Mouse (Mus musculus): ENCODE measurements around the gene Scd2. TPM values are rescaled to one million over a fixed set of nuclear protein-coding genes. Genes with fewer than 3 reads are reported as not detected.
"Not testable (repeated sequence)": the region's sequence is repeated elsewhere in the genome, so short reads cannot be mapped to it uniquely, and the experiment has no call there.

Scd2 gene
- polyA plus RNA-seq, 1 experiment from 2014 or later: 298 TPM

DNA sequence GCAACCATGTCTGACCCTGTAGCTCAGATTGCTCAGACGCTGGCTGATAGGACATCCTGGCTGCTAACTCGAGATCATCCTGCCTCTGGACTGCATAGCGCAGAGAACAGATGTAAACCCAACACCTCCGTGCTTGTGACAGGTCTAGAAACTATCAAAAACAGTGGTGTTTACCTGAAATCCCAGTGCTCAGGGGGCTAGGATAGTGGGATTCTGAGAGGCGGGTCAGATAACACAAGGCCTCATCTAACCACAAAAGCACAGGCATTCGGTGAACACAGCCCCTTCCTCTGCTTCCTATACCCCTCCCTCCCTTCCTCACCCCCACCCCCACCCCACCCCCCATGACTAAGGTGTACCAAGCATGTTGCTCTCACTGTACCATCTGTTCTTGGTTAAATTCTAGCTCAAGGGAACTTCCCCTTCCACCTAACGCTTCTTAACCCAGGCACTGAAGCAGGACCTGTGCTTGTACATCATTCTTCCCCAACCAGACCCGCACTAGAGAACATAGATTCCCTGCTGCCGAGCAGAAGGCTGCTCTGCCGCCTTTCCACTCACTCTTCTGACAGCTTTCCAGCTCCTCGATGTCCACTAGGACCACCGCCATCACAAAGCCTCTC is 41.4 kb upstream of the Scd2 start:
- ATAC-seq (replicated peaks; ENCODE audit: insufficient number of reproducible peaks, low FRiP score, low TSS enrichment, low read depth) (no peak), DNase-seq (ENCODE audit: low spot score) (peak; percentile 31)
- no peak overlapping the region for H3K4me3 ChIP-seq (ENCODE audit: low read depth, low read length)
- no peaks in the 10 kb centered on the region; the same call in 1 of the 2 replicates for H3K4me1 ChIP-seq (ENCODE audit: control insufficient read depth, insufficient read depth, low read length)
- 63% methylated on average over 12 of the region's 12 CpGs for WGBS
- H3K27ac ChIP-seq (replicated peaks; ENCODE audit: low read depth, low read length): no peak overlapping the region
- no peak overlapping the region for H3K9ac ChIP-seq (replicated peaks; ENCODE audit: low read length)
- H3K36me3 ChIP-seq (replicated peaks; ENCODE audit: control insufficient read depth, insufficient read depth, low read depth, low read length): no peaks in the 10 kb centered on the region
- no peaks in the 10 kb centered on the region for H3K9me3 ChIP-seq (replicated peaks; ENCODE audit: control insufficient read depth, low read length)
- no peak overlapping the region for H3K4me2 ChIP-seq (ENCODE audit: low read depth, low read length)
- no peaks in the 10 kb centered on the region for H3K27me3 ChIP-seq (ENCODE audit: control insufficient read depth, insufficient read depth, low read length)

DNA sequence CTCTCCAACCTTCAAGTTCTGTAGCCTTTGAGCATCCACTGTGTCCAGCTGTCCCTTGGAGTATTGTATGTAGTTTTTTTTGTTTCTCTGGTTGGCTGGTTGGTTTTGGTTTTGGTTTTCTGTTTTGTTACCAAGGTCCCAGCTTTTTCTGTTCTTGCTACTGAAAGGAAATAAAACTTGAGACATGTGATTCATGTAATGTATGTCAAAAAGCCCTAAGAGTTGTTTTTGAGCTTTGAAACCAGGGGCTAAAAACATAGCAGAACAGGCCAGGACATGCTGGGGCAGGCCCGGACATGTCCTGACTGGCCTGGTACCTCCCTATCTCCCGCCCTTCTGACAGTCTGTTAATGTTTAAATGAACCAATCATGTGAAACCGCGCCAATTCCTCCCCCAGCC is 39.4 kb upstream of the Scd2 start:
- H3K4me2 ChIP-seq (ENCODE audit: low read depth, low read length); H3K27me3 ChIP-seq (ENCODE audit: control insufficient read depth, insufficient read depth, low read length); H3K9ac ChIP-seq (replicated peaks; ENCODE audit: low read length); H3K4me1 ChIP-seq (ENCODE audit: control insufficient read depth, insufficient read depth, low read length); H3K4me3 ChIP-seq (ENCODE audit: low read depth, low read length); H3K9me3 ChIP-seq (replicated peaks; ENCODE audit: control insufficient read depth, low read length); H3K27ac ChIP-seq (replicated peaks; ENCODE audit: low read depth, low read length); DNase-seq (ENCODE audit: low spot score); ATAC-seq (replicated peaks; ENCODE audit: insufficient number of reproducible peaks, low FRiP score, low TSS enrichment, low read depth); H3K36me3 ChIP-seq (replicated peaks; ENCODE audit: control insufficient read depth, insufficient read depth, low read depth, low read length): not testable (repeated sequence)
- 93% methylated on average over 4 of the region's 4 CpGs for WGBS

GRCm38 (mm10) chr19:44257377-44257966 is 36.0 kb upstream of the Scd2 start:
- Histone ChIP-seq H3K27ac (replicated peaks; ENCODE audit: low read depth, low read length) (no peak overlapping the region), H3K27me3 (ENCODE audit: control insufficient read depth, insufficient read depth, low read length) (no peaks in the 10 kb centered on the region), H3K36me3 (replicated peaks; ENCODE audit: control insufficient read depth, insufficient read depth, low read depth, low read length) (no peaks in the 10 kb centered on the region), H3K4me2 (ENCODE audit: low read depth, low read length) (no peak overlapping the region), H3K4me3 (ENCODE audit: low read depth, low read length) (no peak overlapping the region), H3K9ac (replicated peaks; ENCODE audit: low read length) (no peak overlapping the region), H3K9me3 (replicated peaks; ENCODE audit: control insufficient read depth, low read length) (no peaks in the 10 kb centered on the region), H3K4me1 (ENCODE audit: control insufficient read depth, insufficient read depth, low read length) (no peaks in the 10 kb centered on the region)
- DNase-seq (ENCODE audit: low spot score) (no peak), ATAC-seq (replicated peaks; ENCODE audit: insufficient number of reproducible peaks, low FRiP score, low TSS enrichment, low read depth) (no peak)
- 88% methylated on average over 13 of the region's 13 CpGs for WGBS

DNA sequence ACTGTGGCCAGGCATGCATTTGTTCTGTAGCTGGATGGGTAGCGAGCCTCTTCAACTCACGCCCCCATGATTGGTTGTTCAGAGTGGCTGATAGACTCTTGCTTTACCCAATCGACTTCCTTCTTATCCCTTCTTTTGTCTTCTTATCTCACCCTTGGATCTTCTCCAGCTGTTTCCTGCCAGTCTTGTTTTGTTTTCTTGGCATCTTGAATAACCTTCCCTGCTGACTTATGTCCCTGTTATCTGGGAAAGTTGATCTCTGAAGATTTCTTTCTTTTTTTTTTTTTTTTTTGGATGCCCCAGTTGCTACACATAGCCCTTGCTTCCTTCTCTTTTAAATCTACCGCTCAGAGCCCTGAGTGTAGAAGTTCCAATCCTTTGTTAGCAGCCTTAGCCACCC is 34.0 kb upstream of the Scd2 start:
- H3K4me1 ChIP-seq (ENCODE audit: control insufficient read depth, insufficient read depth, low read length): no peaks in the 10 kb centered on the region
- H3K4me3 ChIP-seq (ENCODE audit: low read depth, low read length): no peak overlapping the region
- no peaks in the 10 kb centered on the region for H3K27me3 ChIP-seq (ENCODE audit: control insufficient read depth, insufficient read depth, low read length)
- no peak for ATAC-seq (replicated peaks; ENCODE audit: insufficient number of reproducible peaks, low FRiP score, low TSS enrichment, low read depth)
- H3K9ac ChIP-seq (replicated peaks; ENCODE audit: low read length): no peak overlapping the region
- 67% methylated on average over 4 of the region's 4 CpGs for WGBS
- H3K9me3 ChIP-seq (replicated peaks; ENCODE audit: control insufficient read depth, low read length): no peaks in the 10 kb centered on the region
- H3K4me2 ChIP-seq (ENCODE audit: low read depth, low read length): no peak overlapping the region
- no peak for DNase-seq (ENCODE audit: low spot score)
- no peaks in the 10 kb centered on the region for H3K36me3 ChIP-seq (replicated peaks; ENCODE audit: control insufficient read depth, insufficient read depth, low read depth, low read length)
- no peak overlapping the region for H3K27ac ChIP-seq (replicated peaks; ENCODE audit: low read depth, low read length)

DNA sequence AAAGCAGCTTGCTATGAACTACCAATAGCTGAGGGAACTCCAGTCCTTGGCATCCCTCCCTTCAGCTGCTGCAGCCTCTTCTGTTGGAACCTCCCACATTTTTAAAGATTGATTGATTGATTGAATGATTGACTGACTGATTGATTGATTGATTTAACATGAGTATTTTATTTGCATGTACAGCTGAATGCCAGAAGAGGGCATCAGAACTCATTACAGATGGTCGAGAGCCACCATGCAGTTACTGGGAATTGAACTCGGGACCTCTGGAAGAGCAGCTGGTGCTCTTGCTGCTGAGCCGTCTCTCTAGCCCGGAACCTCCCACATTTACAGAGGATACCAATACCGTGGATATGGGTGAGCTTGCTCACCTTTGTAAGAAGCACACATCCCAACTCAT is 33.0 kb upstream of the Scd2 start:
- WGBS: 84% methylated on average over 5 of the region's 5 CpGs

DNA sequence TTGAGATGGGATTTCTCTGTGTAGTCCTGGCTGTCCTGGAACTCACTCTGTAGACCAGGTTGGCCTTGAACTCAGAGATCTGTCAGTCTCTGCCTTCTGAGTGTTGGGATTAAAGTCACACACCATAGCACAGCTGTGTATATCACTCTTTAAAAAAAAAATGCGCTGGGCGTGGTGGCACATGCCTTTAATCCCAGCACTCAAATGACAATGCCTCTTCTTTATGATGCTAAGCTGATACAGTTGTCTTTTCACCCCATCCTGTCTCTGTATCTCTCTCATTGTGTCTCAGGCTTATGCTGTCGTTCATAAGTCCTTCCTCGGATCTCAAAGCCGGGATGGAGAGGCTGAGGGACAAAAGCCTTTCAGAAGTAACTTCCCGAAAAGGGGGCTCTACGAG is 31.7 kb upstream of the Scd2 start:
- Histone ChIP-seq H3K9ac (replicated peaks; ENCODE audit: low read length) (no peak overlapping the region), H3K4me2 (ENCODE audit: low read depth, low read length) (no peak overlapping the region), H3K27me3 (ENCODE audit: control insufficient read depth, insufficient read depth, low read length) (no peaks in the 10 kb centered on the region), H3K27ac (replicated peaks; ENCODE audit: low read depth, low read length) (no peak overlapping the region), H3K4me1 (ENCODE audit: control insufficient read depth, insufficient read depth, low read length) (no peaks in the 10 kb centered on the region), H3K4me3 (ENCODE audit: low read depth, low read length) (no peak overlapping the region), H3K9me3 (replicated peaks; ENCODE audit: control insufficient read depth, low read length) (no peaks in the 10 kb centered on the region), H3K36me3 (replicated peaks; ENCODE audit: control insufficient read depth, insufficient read depth, low read depth, low read length) (no peaks in the 10 kb centered on the region)
- no peak for ATAC-seq (replicated peaks; ENCODE audit: insufficient number of reproducible peaks, low FRiP score, low TSS enrichment, low read depth)
- no peak for DNase-seq (ENCODE audit: low spot score)
- 80% methylated on average over 7 of the region's 7 CpGs for WGBS

More for the DNA sequence above, 33.0 kb upstream of the Scd2 start:
- H3K36me3 ChIP-seq (replicated peaks; ENCODE audit: control insufficient read depth, insufficient read depth, low read depth, low read length): no peaks in the 10 kb centered on the region
- no peak for DNase-seq (ENCODE audit: low spot score)
- no peaks in the 10 kb centered on the region for H3K9me3 ChIP-seq (replicated peaks; ENCODE audit: control insufficient read depth, low read length)
- H3K4me3 ChIP-seq (ENCODE audit: low read depth, low read length): no peak overlapping the region
- no peak for ATAC-seq (replicated peaks; ENCODE audit: insufficient number of reproducible peaks, low FRiP score, low TSS enrichment, low read depth)
- no peaks in the 10 kb centered on the region for H3K4me1 ChIP-seq (ENCODE audit: control insufficient read depth, insufficient read depth, low read length)
- no peaks in the 10 kb centered on the region for H3K27me3 ChIP-seq (ENCODE audit: control insufficient read depth, insufficient read depth, low read length)
- H3K27ac ChIP-seq (replicated peaks; ENCODE audit: low read depth, low read length): no peak overlapping the region
- H3K9ac ChIP-seq (replicated peaks; ENCODE audit: low read length): no peak overlapping the region
- H3K4me2 ChIP-seq (ENCODE audit: low read depth, low read length): no peak overlapping the region

- 82% methylated on average over 3 of the region's 3 CpGs for WGBS
- Histone ChIP-seq H3K36me3 (replicated peaks; ENCODE audit: control insufficient read depth, insufficient read depth, low read depth, low read length) (no peaks in the 10 kb centered on the region), H3K4me3 (ENCODE audit: low read depth, low read length) (no peak overlapping the region)
Observed at GRCm38 (mm10) chr19:44263581-44263980, 29.9 kb upstream of the Scd2 start.

DNA sequence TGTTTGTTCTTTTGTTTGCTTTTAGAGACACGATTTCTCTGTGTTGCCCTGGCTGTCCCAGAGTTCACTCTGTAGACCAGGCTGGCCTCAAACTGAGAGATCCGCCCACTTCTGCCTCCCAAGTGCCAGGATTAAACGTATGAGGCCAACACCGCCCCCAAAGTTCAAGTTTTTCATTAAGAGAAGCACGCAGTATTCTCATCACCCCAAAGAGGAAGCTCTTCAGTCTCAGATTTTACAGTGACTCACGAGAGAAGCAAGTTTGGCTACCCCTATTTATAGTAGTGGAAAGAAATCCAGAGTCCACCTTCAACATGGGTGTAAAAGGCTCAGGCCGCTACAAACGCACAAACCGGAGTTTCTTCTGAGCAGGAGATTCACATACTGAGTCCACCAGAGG is 29.2 kb upstream of the Scd2 start:
- Histone ChIP-seq H3K9ac (replicated peaks; ENCODE audit: low read length) (no peak overlapping the region), H3K4me3 (ENCODE audit: low read depth, low read length) (no peak overlapping the region), H3K9me3 (replicated peaks; ENCODE audit: control insufficient read depth, low read length) (no peaks in the 10 kb centered on the region), H3K36me3 (replicated peaks; ENCODE audit: control insufficient read depth, insufficient read depth, low read depth, low read length) (no peaks in the 10 kb centered on the region), H3K27me3 (ENCODE audit: control insufficient read depth, insufficient read depth, low read length) (no peaks in the 10 kb centered on the region), H3K4me2 (ENCODE audit: low read depth, low read length) (no peak overlapping the region), H3K4me1 (ENCODE audit: control insufficient read depth, insufficient read depth, low read length) (no peaks in the 10 kb centered on the region), H3K27ac (replicated peaks; ENCODE audit: low read depth, low read length) (no peak overlapping the region)
- DNase-seq (ENCODE audit: low spot score) (no peak), ATAC-seq (replicated peaks; ENCODE audit: insufficient number of reproducible peaks, low FRiP score, low TSS enrichment, low read depth) (no peak)
- WGBS: 79% methylated on average over 9 of the region's 9 CpGs

More at GRCm38 (mm10) chr19:44263581-44263980, 29.9 kb upstream of the Scd2 start:
- H3K27me3 ChIP-seq (ENCODE audit: control insufficient read depth, insufficient read depth, low read length): no peaks in the 10 kb centered on the region
- no peak overlapping the region for H3K27ac ChIP-seq (replicated peaks; ENCODE audit: low read depth, low read length)
- DNase-seq (ENCODE audit: low spot score): no peak
- no peak for ATAC-seq (replicated peaks; ENCODE audit: insufficient number of reproducible peaks, low FRiP score, low TSS enrichment, low read depth)
- H3K9ac ChIP-seq (replicated peaks; ENCODE audit: low read length): no peak overlapping the region
- H3K4me1 ChIP-seq (ENCODE audit: control insufficient read depth, insufficient read depth, low read length): no peaks in the 10 kb centered on the region
- no peak overlapping the region for H3K4me2 ChIP-seq (ENCODE audit: low read depth, low read length)
- no peaks in the 10 kb centered on the region for H3K9me3 ChIP-seq (replicated peaks; ENCODE audit: control insufficient read depth, low read length)
